In genomic region chr3:68575636-68576340, GRCm38 (mm10) we compare ENCODE assay signal across 9 mouse cellular contexts.
DNase-seq lines count a peak whose midpoint lies in the region; ATAC-seq and TF ChIP-seq lines count a peak whose summit lies in the region.
"Had no signal": no experiment of that assay in that cellular context is flagged by ENCODE, and none has a peak within 500 bp of the region (broad histone marks: within the 10 kb centered on the region; RNA-seq: fewer than 3 reads in every experiment).

No protein-coding gene starts in this region.

- WGBS in forebrain, embryonic 11.5 days: 78% methylated on average over 10 of the region's 10 CpGs
- WGBS in midbrain, embryonic 14.5 days: 57% methylated on average over 10 of the region's 10 CpGs

- peak overlapping the region; percentile 99 for H3K27ac ChIP-seq in layer of hippocampus, adult 2 months
- no peak overlapping the region for H3K27ac ChIP-seq in forebrain, embryonic 11.5 days (ENCODE audit: low read depth, low read length)
- peak overlapping the region; percentile 97 for H3K27ac ChIP-seq in midbrain, embryonic 14.5 days (replicated peaks; ENCODE audit: low read depth, low read length)
- H3K27ac ChIP-seq: liver, embryonic 15.5 days had no signal

- H3K9ac ChIP-seq in forebrain, embryonic 11.5 days (ENCODE audit: low read length): no peak overlapping the region
- peak overlapping the region; percentile 10; the same call in 1 of the 2 replicates for H3K9ac ChIP-seq in midbrain, embryonic 14.5 days (replicated peaks; ENCODE audit: low read length)
- H3K9ac ChIP-seq: liver, embryonic 15.5 days had no signal

- no peak for DNase-seq in layer of hippocampus, adult 2 months (ENCODE audit: low spot score in 2 of 2)
- DNase-seq in layer of hippocampus, postnatal 25 days (ENCODE audit: extremely low spot score in 1 of 2, low spot score in 1 of 2): no peak
- DNase-seq in cerebellum, adult 8-10 months: peak; percentile 77
- DNase-seq in forebrain, embryonic 11.5 days (ENCODE audit: low spot score): peak; percentile 21
- DNase-seq in midbrain, embryonic 14.5 days: no peak
- DNase-seq in layer of hippocampus, adult 9-11 months: no peak
- no peak for DNase-seq in gastrocnemius, postnatal 4 days (ENCODE audit: low spot score in 2 of 2)
- DNase-seq in natural killer cell, adult 2 months (ENCODE audit: low spot score in 2 of 2): no peak

- H3K4me3 ChIP-seq in layer of hippocampus, adult 2 months: peak overlapping the region; percentile 75
- no peak overlapping the region for H3K4me3 ChIP-seq in forebrain, embryonic 11.5 days (ENCODE audit: low read depth, low read length)
- 0 out of 2 replicates have a peak overlapping the region, but pooled peaks have one; percentile 1 for H3K4me3 ChIP-seq in midbrain, embryonic 14.5 days (replicated peaks; ENCODE audit: low read depth, low read length)
- H3K4me3 ChIP-seq: liver, embryonic 15.5 days had no signal

- no peak for ATAC-seq in forebrain, embryonic 11.5 days (replicated peaks; ENCODE audit: low FRiP score)
- ATAC-seq in midbrain, embryonic 14.5 days (ENCODE audit: low FRiP score, low TSS enrichment): no peak

- H3K36me3 ChIP-seq in forebrain, embryonic 11.5 days (ENCODE audit: control insufficient read depth, insufficient read depth, low read length): no peaks in the 10 kb centered on the region; the same call in 1 of the 2 replicates
- H3K36me3 ChIP-seq in midbrain, embryonic 14.5 days (ENCODE audit: control insufficient read depth, insufficient read depth, low read length): no peaks in the 10 kb centered on the region
- H3K36me3 ChIP-seq: liver, embryonic 15.5 days had no signal

- H3K4me2 ChIP-seq in forebrain, embryonic 11.5 days (ENCODE audit: low read depth, low read length, severe bottlenecking): no peak overlapping the region
- peak overlapping the region; percentile 65 for H3K4me2 ChIP-seq in midbrain, embryonic 14.5 days (ENCODE audit: low read length)
- H3K4me2 ChIP-seq: liver, embryonic 15.5 days had no signal

- H3K9me3 ChIP-seq in forebrain, embryonic 11.5 days (ENCODE audit: control insufficient read depth, low read length): no peaks in the 10 kb centered on the region
- no peaks in the 10 kb centered on the region for H3K9me3 ChIP-seq in midbrain, embryonic 14.5 days (ENCODE audit: control insufficient read depth, low read length)
- H3K9me3 ChIP-seq: liver, embryonic 15.5 days had no signal

- TF ChIP-seq CTCF in layer of hippocampus, adult 2 months (conservative IDR thresholded peaks at IDR 0.05): no peak

- H3K4me1 ChIP-seq in forebrain, embryonic 11.5 days (replicated peaks; ENCODE audit: control insufficient read depth, insufficient read depth, low read length): peaks cover 18% of the 10 kb centered on the region; the same call in 1 of the 2 replicates
- peaks cover 52% of the 10 kb centered on the region for H3K4me1 ChIP-seq in midbrain, embryonic 14.5 days (ENCODE audit: control insufficient read depth, insufficient read depth, low read length)

- no peaks in the 10 kb centered on the region for H3K27me3 ChIP-seq in forebrain, embryonic 11.5 days (ENCODE audit: control insufficient read depth, insufficient read depth, low read length)
- no peaks in the 10 kb centered on the region for H3K27me3 ChIP-seq in midbrain, embryonic 14.5 days (ENCODE audit: control insufficient read depth, insufficient read depth, low read length)
- H3K27me3 ChIP-seq: liver, embryonic 15.5 days had no signal

Comparison
In these comparisons a context has a peak if more than half of its experiments do, and no peak if none do; other contexts are left out.
1. DNase-seq: peak in cerebellum, adult 8-10 months (single experiment) and forebrain, embryonic 11.5 days (single experiment); none in layer of hippocampus, adult 2 months (0 of 2), layer of hippocampus, postnatal 25 days (0 of 2), midbrain, embryonic 14.5 days (single experiment), layer of hippocampus, adult 9-11 months (single experiment), gastrocnemius, postnatal 4 days (0 of 2) and natural killer cell, adult 2 months (0 of 2).